Mouse (Mus musculus) liver, embryonic 14.5 days (tissue): ENCODE results near the gene Syt9.

Experiments
- CTCF ChIP-seq: IDR thresholded peaks from 2 replicates; pipeline ENCODE4 v1.5.1; 2016; ENCODE audit warnings: antibody characterized with exemption, low read depth, control low read depth
- EP300 ChIP-seq: IDR thresholded peaks from 2 replicates; pipeline ENCODE4 v1.6.1; 2016; ENCODE audit warnings: antibody characterized with exemption, low read depth

DNA sequence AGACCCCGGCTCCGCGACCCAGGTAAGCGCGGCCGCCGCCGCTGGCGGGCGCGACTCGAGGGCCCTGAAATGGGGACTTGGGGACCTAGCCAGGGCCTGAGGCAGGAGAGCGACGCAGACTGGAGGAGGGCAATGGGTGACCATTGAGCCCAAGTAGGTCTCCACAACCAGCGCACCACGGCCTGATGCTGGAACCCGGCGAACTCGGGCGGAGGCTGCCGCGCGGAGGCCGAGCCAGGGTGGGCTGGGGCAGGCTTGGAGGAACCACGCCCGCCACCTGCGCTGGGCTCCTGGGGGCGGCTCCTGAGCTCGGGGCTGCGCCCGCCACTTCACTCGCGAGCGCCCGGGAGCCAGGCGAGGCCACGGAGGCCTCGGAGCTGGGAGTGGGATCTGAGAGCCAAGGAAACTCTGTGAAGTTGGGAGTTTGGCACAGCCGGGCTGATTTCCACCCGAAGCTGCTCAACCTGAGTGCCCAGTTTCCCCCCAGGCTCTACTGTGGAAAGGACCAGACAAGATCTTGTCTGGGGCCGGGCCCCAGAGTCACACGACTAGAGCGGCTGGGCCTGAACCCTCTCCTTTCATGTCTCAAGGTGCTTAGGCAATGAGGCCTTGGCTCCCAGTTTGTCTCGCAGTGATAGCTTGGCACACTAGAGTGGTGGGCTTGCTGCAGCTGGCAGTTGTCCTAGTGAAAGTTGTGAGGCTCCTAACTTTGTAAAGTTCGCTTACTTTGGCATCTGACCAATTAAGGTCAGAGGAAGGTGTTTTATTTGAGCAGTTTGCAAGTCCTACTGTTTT, 795 bp downstream of the Syt9 start:
- TF ChIP-seq CTCF (no peak), EP300 (no peak)
